Mouse (Mus musculus) forebrain, embryonic 11.5 days (tissue): ENCODE measurements at regions not wholly inside any gene's neighbourhood (a gene's known extent, or its start where the extent isn't known, plus 50 kb on each side); places are given as distances from the start of the nearest gene placed in this dataset.

Experiments used
- ATAC-seq: fragments of 200-750 bp; cut with Nextera tagmentation; replicated peaks from 2 replicates; pipeline ENCODE4 v1.8.0; 2017; ENCODE audit warnings: moderate TSS enrichment; ENCODE audit not compliant: low FRiP score
- DNase-seq: peaks from one replicate; pipeline ENCODE4 v3.0.0-alpha.2; 2017; ENCODE audit warnings: low spot score
- H3K27ac ChIP-seq: fragments of 300-500 bp; sonication (generic); 2 replicates; pipeline ENCODE4 v1.5.1; 2014; ENCODE audit warnings: low read depth, low read length
- H3K27me3 ChIP-seq: fragments of 300-500 bp; sonication (generic); 2 replicates; pipeline ENCODE4 v1.6.1; 2014; ENCODE audit warnings: mild to moderate bottlenecking, low read length, mixed read lengths; ENCODE audit not compliant: control insufficient read depth, insufficient read depth
- H3K36me3 ChIP-seq: fragments of 300-500 bp; sonication (generic); 2 replicates; pipeline ENCODE4 v1.6.1; 2014; ENCODE audit warnings: mild to moderate bottlenecking, low read length, moderate library complexity, mixed read lengths; ENCODE audit not compliant: control insufficient read depth, insufficient read depth
- H3K4me1 ChIP-seq: fragments of 300-500 bp; sonication (generic); replicated peaks from 2 replicates; pipeline ENCODE4 v1.6.1; 2014; ENCODE audit warnings: low read length, mixed read lengths; ENCODE audit not compliant: control insufficient read depth, insufficient read depth
- H3K4me2 ChIP-seq: fragments of 300-500 bp; sonication (generic); 2 replicates; pipeline ENCODE4 v1.6.1; 2014; ENCODE audit warnings: low read depth, mild to moderate bottlenecking, low read length, moderate library complexity, mixed read lengths; ENCODE audit not compliant: severe bottlenecking
- H3K4me3 ChIP-seq: fragments of 300-500 bp; sonication (generic); 2 replicates; pipeline ENCODE4 v1.5.1; 2014; ENCODE audit warnings: low read depth, low read length
- H3K9ac ChIP-seq: fragments of 300-500 bp; sonication (generic); 2 replicates; pipeline ENCODE4 v1.6.1; 2014; ENCODE audit warnings: low read length
- H3K9me3 ChIP-seq: fragments of 300-500 bp; sonication (generic); 2 replicates; pipeline ENCODE4 v1.6.1; 2016; ENCODE audit warnings: low read length, mixed read lengths; ENCODE audit not compliant: control insufficient read depth
- WGBS: fragments of 180-500 bp; shearing (Covaris S2); extraction: QIAGEN DNeasy Blood & Tissue Kit; methylation state at CpG from one replicate; pipeline ENCODE4 v1.1.7; 2014; 5-methylcytosine and 5-hydroxymethylcytosine counted together

GRCm38 (mm10) chr14:114954287-114954686, 137.7 kb upstream of the Gpc5 start:
- ATAC-seq (peak; percentile 51; the same call in 1 of the 2 replicates), DNase-seq (no peak)
- Histone ChIP-seq H3K9me3 (no peaks in the 10 kb centered on the region), H3K27me3 (no peaks in the 10 kb centered on the region), H3K9ac (no peak overlapping the region), H3K36me3 (no peaks in the 10 kb centered on the region), H3K4me3 (no peak overlapping the region), H3K4me1 (peaks cover 7% of the 10 kb centered on the region; the same call in 1 of the 2 replicates), H3K4me2 (no peak overlapping the region), H3K27ac (no peak overlapping the region)
- WGBS, result 25% methylated on average over 4 of the region's 4 CpGs

DNA sequence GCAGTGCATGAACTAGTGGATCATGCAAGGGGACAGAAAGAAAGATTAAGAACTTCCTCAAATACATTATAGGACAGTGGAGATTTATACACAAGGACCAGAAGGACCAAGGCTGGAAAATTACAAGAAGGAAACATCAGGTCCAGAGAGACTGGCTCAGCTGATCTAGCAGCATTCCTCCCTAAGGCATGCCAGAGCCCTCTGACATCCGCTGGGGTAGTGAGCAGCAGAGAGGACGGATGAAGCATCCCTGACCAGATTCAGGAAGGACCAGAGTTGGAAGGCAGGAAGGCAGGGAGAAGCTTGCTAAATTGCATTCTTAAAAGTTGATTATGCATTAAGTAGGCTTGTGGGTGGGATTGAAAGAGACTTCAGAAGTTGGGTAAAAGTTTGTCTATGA, 136.4 kb upstream of the Gpc5 start:
- DNase-seq (no peak), ATAC-seq (no peak)
- Histone ChIP-seq H3K9me3 (no peaks in the 10 kb centered on the region), H3K36me3 (no peaks in the 10 kb centered on the region), H3K9ac (no peak overlapping the region), H3K4me3 (no peak overlapping the region), H3K4me1 (peaks cover 7% of the 10 kb centered on the region; the same call in 1 of the 2 replicates), H3K4me2 (no peak overlapping the region), H3K27me3 (no peaks in the 10 kb centered on the region), H3K27ac (no peak overlapping the region)
- WGBS, result 44% methylated on average over 2 of the region's 2 CpGs

DNA sequence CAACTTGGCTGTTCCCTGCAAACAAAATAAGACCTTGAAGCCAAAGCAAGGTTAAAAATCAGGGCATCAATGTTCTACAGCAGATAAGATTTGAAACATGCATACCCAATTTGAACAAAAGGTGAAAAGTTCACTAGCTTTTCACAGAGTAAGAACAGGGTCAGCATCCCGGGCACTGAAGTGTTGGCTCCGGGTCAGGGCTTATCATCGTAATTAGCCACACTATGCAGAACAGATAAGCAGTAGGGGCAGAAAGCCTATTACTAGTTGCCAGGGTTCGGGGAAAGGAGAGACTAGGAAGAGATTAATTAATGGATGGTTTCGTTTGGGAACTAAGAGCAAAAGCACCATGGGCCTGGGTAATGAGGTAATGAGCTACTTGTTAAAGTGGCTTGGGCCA, 131.7 kb upstream of the Gpc5 start:
- ATAC-seq, result peak; percentile 35

GRCm38 (mm10) chr14:114965941-114966340, 126.1 kb upstream of the Gpc5 start:
- no peaks in the 10 kb centered on the region for H3K9me3 ChIP-seq
- H3K4me3 ChIP-seq, result no peak overlapping the region
- no peak overlapping the region for H3K9ac ChIP-seq
- no peak overlapping the region for H3K4me2 ChIP-seq
- H3K4me1 ChIP-seq, result no peaks in the 10 kb centered on the region
- H3K36me3 ChIP-seq, result no peaks in the 10 kb centered on the region
- no peaks in the 10 kb centered on the region for H3K27me3 ChIP-seq
- DNase-seq, result no peak
- 60% methylated on average over 3 of the region's 3 CpGs for WGBS
- no peak overlapping the region for H3K27ac ChIP-seq
- no peak for ATAC-seq

More for the DNA sequence above, 131.7 kb upstream of the Gpc5 start:
- DNase-seq, result no peak
- Histone ChIP-seq H3K9ac (no peak overlapping the region), H3K4me1 (no peaks in the 10 kb centered on the region), H3K27me3 (no peaks in the 10 kb centered on the region), H3K4me3 (no peak overlapping the region), H3K9me3 (no peaks in the 10 kb centered on the region), H3K27ac (no peak overlapping the region), H3K4me2 (no peak overlapping the region), H3K36me3 (no peaks in the 10 kb centered on the region)
- 9% methylated on average over 5 of the region's 5 CpGs for WGBS

DNA sequence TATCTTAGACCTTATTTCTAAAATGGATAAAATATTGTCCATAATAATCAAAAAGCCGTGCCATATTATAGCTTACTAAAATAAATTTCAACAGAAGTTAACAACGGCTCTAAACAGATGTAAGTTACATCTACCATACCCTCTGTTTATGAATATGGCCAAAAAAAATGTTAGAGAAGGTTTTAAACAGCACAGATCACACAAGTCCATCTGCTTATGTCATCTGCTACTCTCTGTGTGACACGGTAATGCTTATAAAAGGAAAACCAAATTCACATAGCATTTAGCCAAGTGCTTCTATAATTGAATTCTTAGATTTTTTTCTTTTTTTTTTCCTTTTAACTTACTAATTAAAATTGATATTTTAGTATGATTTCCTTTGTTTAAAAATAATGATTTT, 123.0 kb upstream of the Gpc5 start:
- ATAC-seq (no peak), DNase-seq (no peak)
- WGBS, result 94% methylated on average over 3 of the region's 3 CpGs
- no peaks in the 10 kb centered on the region for H3K36me3 ChIP-seq
- no peak overlapping the region for H3K4me2 ChIP-seq
- no peaks in the 10 kb centered on the region for H3K4me1 ChIP-seq
- H3K27ac ChIP-seq, result no peak overlapping the region
- no peak overlapping the region for H3K4me3 ChIP-seq
- H3K27me3 ChIP-seq, result no peaks in the 10 kb centered on the region
- H3K9ac ChIP-seq, result no peak overlapping the region
- H3K9me3 ChIP-seq, result no peaks in the 10 kb centered on the region

GRCm38 (mm10) chr14:114981120-114981519, 110.9 kb upstream of the Gpc5 start:
- Histone ChIP-seq H3K9ac (no peak overlapping the region), H3K9me3 (no peaks in the 10 kb centered on the region), H3K4me3 (no peak overlapping the region), H3K36me3 (no peaks in the 10 kb centered on the region), H3K4me1 (no peaks in the 10 kb centered on the region), H3K27ac (no peak overlapping the region), H3K27me3 (no peaks in the 10 kb centered on the region), H3K4me2 (no peak overlapping the region)
- ATAC-seq (no peak), DNase-seq (no peak)
- WGBS, result 80% methylated on average over 3 of the region's 3 CpGs

DNA sequence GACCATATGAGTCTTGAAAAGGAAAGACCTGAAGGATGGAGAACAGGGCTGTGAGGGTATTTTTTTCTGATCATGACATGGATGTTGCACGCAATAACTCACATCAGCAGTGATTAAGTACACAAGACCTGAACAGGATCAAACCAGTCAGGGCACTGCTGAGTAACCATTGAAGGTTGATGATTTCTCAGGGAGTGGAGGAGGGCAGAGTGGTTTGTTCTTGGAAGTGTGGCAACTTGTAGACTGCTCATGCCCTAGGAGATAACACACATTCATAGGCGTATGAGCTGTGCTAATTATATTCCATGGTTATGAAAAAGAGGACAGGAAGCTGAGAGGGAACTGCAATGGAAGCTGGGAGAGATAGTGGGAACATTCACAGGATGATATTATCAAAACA, 88.8 kb upstream of the Gpc5 start:
- Histone ChIP-seq H3K4me1 (no peaks in the 10 kb centered on the region), H3K4me2 (no peak overlapping the region), H3K27me3 (no peaks in the 10 kb centered on the region), H3K9ac (no peak overlapping the region), H3K27ac (no peak overlapping the region), H3K9me3 (no peaks in the 10 kb centered on the region), H3K4me3 (no peak overlapping the region), H3K36me3 (no peaks in the 10 kb centered on the region)
- WGBS, result 92% methylated on average over 2 of the region's 2 CpGs
- ATAC-seq, result no peak
- DNase-seq, result no peak

GRCm38 (mm10) chr14:115004733-115005405, 87.1 kb upstream of the Gpc5 start:
- ATAC-seq (no peak), DNase-seq (no peak)
- no peaks in the 10 kb centered on the region for H3K9me3 ChIP-seq
- no peaks in the 10 kb centered on the region for H3K27me3 ChIP-seq
- no peaks in the 10 kb centered on the region for H3K4me1 ChIP-seq
- no peak overlapping the region for H3K4me3 ChIP-seq
- H3K27ac ChIP-seq, result no peak overlapping the region
- 87% methylated on average over 6 of the region's 6 CpGs for WGBS
- no peaks in the 10 kb centered on the region for H3K36me3 ChIP-seq
- no peak overlapping the region for H3K9ac ChIP-seq
- no peak overlapping the region for H3K4me2 ChIP-seq

DNA sequence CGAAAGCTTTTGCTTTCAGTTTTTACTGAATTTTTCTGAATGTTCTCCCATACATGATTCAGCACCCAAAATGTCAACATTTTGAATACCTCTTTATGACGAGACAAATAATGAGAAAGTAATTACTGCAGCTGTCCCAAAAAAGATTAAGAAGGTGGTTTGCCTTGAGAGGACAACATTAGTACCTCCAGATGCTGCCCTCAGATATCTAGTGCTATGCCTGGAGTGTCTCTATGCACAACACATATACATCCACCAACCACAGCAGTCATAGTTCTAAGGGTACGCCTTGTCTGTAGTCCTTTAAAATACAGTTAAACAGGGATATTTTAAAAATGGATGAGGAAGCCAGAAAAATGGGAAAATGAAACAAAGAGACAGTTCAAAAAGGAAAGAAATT, 81.1 kb upstream of the Gpc5 start:
- no peak overlapping the region for H3K4me3 ChIP-seq
- no peaks in the 10 kb centered on the region for H3K27me3 ChIP-seq
- no peak overlapping the region for H3K9ac ChIP-seq
- DNase-seq (no peak), ATAC-seq (no peak)
- H3K4me1 ChIP-seq, result no peaks in the 10 kb centered on the region
- H3K4me2 ChIP-seq, result no peak overlapping the region
- no peak overlapping the region for H3K27ac ChIP-seq
- no peaks in the 10 kb centered on the region for H3K36me3 ChIP-seq
- H3K9me3 ChIP-seq, result no peaks in the 10 kb centered on the region
- WGBS, result 85% methylated on average over 3 of the region's 3 CpGs
